Mouse (Mus musculus) MEL-GATA-1-ER (cell line): ENCODE measurements around the gene Ugt1a8.

Source experiments
- DNase-seq: peaks from one replicate; pipeline ENCODE4 v3.0.0-alpha.2; 2012; ENCODE audit warnings: low read depth; ENCODE audit errors: extremely low read depth

Ugt1a8 gene

DNA sequence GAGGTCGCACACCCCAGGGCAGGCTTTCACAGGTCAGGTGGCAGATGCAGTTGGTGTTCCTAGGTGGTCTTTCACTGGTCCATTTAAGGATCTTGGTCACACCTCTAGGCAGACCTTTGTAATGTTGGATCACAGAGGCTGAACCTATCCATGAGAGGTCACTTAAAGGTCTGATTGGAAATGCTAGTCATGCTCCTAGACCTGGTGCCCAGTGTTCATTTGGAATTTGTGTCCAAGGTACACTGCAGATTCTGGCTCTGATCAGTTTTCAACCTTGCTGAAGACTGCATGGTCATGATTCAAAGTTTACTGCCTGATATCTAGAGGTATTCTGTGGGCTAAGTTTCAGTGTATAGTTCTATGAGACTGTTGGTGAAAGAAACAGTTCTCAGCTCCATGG lies 92.0 kb downstream of the Ugt1a8 start:
- DNase-seq = no peak

DNA sequence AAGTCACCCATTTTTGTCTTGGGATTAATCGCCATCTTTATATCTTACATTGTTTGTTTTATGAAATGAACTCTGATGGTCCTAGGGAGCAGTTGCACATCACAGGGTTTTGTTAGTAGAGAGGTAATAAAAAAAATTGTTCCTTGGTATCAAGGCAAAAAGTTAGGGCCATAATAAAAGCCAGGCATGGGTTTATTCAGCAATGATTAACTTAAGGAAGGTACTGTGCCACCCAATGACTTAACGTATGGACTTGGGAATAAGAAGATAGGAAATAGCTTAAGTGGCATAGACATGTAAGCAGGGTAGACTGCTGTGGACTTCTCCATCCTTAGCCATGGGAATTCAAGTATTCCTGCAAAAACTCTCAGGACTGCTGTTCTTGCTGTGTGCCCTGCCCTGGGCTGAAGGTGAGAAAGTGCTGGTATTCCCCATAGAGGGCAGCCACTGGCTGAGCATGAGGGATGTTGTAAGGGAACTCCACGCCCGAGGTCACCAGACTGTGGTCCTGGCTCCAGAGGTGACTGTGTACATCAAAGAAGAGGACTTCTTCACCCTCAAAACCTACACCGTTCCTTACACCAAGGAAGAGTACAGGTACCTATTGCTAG lies 98.8 kb downstream of the Ugt1a8 start:
- DNase-seq = no peak

DNA sequence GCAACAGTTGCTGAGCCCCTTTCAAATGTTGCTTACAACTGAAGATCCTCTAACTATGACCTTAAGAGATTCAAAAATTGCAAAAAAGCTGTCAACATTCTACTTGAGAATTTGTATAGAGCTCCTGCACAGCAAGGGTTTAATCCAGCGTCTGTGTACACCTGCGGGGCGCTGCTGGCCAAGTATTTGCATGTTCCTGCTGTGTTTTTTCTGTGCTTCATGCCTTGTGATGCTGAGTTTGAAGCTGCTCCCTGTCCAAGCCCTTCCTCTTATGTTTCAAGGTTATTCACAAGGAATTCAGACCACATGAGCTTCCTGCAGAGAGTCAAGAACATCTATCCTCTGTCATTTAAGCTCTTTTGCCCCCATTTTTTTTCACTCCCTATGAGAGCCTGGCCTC lies 104.5 kb downstream of the Ugt1a8 start:
- no peak for DNase-seq

DNA sequence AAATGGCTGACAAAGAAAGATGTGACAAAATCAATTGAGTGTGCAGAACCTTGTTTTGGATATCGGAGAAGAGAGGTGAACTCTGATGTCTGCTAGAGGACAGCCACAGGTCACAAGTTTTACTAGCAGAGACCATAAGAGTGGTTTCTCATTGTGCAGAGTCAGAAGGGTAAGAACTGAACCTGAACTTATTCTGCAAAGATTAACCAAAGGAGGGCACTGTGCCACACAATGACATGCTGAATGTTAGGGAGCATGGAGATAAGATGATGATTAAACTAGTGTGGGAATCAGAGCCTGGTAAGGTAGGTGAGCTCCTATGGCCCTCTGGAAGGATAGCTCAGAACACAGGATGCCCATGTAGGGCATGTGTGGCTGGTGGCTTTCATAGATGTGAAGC lies 108.1 kb downstream of the Ugt1a8 start:
- DNase-seq = no peak

DNA sequence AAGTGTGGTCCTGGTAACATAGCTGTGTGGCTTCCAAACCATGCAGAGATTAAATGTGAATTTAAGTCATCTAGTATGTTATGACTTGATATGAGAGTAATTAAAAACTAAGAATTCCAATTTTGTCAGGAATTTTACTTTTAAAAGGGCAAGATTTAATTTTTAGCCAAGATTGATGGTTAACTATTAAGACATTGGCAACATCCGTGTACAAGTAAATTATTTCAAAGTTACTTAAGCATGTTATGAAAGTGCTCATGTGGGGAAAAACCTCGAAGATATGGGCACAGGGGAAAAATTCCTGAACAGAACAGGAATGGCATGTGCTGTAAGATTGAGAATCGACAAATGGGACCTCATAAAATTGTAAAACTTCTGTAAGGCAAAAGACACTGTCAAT lies 109.8 kb downstream of the Ugt1a8 start:
- no peak for DNase-seq

DNA sequence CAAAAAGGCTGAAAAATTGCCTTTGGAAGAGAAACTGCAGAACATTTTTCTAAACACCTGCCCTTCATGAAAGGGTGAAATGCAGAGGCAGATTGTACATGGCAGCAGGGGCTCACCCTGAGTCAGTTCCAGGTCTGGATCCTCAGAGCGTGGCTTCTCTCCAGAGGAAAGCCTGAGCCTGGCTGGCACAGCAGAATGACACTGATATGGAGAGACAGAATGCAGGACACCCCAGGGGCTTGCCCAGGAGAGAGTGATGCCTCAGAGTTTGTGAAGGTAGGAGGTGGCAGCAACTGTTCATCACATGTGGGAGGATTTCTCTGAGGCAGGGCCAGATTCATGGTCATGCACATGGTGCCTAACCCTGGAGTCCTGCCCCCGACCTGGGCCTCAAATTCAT lies 112.4 kb downstream of the Ugt1a8 start:
- DNase-seq = no peak

DNA sequence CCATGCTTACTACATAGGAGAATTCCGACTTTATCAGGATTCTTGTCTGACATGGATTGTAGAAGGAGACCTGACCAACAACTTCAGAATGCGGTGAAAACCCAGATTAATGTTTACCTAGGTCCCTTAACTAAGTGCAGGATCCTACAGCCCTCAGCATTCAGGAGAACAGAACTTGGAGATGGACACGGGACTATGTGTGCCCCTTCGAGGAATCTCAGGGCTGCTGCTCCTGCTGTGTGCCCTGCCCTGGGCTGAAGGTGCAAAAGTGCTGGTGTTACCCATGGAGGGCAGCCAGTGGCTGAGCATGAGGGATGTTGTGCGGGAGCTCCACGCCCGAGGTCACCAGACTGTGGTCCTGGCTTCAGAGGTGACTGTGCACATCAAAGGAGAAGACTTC lies 112.8 kb downstream of the Ugt1a8 start, which contains the start of gene Ugt1a2:
Ugt1a2 (plus strand) TSS at position 146 of the 400 bp plus-strand sequence.
- DNase-seq = no peak

DNA sequence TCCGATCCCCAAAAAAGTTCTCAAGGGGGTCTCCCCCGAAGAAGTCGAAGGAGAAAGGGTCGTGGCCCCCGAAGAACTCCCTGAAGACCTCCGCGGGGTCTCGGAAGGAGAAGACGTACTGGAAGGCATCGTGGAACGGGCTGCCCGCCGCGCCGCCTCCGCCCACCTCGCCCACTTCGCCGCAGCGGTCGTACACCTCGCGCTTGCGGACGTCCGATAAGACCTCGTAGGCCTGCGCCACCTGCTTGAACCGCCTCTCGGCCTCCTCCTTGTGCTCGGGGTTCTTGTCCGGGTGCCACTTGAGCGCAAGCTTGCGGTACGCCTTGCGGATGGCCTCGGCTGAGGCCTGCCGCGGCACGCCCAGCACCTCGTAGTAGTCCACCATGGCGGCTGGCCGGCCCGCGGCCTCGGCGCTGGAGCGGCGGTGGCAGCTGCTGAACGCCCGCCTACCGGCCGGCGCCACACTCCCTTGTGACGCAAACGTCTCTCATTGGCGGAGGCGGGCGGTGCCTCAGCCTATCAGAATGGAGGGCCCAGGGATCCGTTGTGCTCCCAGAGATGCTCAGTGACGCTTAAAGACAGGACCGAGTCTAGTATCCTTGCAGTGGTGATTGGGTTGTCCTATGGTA lies 117.8 kb downstream of the Ugt1a8 start, which contains the start of gene Dnajb3:
Dnajb3 (minus strand) TSS at position 489 of the 629 bp plus-strand sequence.
- no peak for DNase-seq

DNA sequence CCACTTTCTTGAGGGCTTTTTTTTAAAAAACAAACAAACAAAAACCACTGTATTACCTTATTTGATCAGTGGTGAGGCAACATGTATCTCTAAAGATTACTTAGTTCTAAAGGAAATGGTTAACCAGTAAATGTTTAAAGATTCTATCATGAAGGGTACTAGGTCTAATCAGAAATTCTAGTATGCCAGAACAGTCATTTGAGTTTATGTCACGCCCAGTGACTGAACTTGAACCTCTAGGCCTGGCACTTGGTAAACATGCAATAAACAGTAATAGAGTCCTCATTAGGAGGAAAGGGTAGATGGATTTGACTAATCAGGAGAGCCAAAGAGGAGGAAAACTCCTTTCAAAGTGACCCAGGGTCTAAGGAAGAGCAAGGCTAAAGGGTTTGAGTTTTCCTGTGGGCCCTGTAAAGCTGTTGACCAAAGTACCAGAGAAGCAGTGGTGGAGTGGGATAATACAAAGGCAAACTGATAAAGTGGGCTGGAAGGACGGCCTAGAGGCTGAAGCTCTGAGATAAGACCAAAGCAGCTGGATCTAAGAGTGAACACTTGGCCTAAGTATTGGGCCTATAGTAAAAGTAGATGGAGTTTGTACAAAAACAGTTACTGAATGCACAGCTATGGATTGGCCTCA lies 119.3 kb downstream of the Ugt1a8 start:
- peak; percentile 9 for DNase-seq

DNA sequence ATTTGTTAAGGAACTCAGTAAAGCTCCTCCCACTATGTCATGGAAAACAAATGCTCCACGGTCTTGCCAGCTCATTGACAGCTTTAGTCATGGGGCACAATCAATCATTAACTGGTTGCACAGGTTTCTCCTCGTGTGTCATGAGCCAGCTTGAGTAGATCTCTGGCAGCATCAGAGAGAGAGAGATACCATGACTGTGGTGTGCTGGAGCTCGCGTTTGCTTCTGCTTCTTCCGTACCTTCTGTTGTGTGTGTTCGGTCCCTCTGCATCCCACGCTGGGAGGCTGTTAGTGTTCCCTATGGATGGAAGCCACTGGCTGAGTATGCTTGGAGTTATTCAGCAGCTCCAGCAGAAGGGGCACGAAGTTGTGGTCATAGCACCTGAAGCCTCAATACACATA lies 124.2 kb downstream of the Ugt1a8 start, which contains the start of gene Ugt1a1:
Ugt1a1 (plus strand) TSS at position 148 of the 400 bp plus-strand sequence.
- DNase-seq = no peak

DNA sequence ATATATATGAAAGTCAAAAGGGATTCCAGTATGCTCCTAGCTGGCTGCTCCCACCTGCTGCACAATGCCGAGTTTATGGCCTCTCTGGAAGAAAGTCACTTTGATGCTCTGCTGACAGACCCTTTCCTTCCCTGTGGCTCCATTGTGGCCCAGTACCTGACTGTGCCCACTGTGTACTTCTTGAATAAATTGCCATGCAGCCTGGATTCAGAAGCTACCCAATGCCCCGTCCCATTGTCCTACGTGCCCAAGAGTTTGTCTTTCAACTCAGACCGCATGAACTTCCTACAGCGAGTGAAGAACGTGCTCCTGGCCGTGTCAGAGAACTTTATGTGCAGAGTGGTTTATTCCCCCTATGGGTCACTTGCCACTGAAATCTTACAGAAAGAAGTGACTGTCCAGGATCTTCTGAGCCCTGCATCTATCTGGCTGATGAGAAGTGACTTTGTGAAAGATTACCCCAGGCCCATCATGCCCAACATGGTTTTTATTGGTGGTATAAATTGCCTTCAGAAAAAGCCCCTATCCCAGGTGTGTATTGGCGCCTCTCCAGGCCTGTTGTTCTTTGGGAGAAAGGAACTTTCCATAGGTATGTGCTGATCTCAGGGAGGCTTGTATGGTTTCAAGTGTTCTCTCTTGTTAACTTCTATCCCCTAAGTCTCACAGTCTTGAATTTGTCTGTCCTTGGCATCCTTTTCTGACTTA lies 124.9 kb downstream of the Ugt1a8 start:
- DNase-seq = no peak

DNA sequence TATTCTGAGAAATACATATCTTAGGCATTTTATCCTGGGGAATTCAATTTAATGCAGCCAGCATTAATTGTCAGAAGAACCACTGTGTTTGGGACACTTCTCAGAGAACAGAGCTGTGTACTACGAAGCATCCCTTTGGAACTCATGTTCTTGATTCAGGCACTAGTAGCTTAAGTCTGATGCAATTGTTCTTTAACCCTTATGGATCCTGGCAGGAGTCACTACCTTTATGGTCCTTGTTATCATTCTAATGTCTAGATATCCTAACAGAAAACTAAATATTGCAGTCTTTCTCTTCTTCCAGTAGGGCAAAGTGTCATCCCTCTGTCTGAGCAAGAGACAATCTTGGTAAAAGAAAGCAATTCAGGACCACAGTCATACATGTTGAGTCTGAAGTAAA lies 125.4 kb downstream of the Ugt1a8 start:
- DNase-seq = no peak

DNA sequence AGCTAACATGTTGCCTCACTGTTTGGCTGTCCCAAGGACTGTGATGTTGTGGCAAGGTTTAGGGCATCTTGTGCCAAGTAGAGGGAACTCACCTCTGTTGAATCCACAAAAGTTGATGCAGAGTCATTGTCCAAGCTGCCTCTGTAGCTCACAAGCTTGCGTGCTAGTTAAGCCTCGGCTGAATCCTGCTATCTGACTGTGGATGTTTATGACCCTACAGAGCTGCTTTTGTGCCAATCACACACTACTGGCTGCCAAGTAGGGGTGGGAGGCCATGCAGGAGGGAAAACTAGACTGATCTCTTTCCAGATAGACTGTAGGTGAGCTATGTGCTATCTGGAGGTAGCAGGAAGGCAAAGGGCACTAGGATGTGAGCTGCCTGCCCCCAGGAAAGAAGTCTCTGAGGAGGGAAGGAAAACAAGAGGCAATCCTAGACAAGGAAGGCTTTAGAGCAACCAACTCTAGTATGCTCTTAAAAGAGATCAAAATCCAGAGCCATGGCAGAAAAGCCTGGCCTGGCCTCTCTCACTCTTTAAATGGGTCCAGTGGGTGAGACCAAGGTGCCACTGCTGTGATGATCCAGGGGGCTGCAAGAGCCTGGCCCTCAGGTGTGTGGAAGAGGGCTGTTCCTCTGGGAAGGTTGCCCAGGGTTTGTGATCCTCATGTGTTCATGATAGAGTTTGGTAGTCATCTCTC lies 126.3 kb downstream of the Ugt1a8 start:
- DNase-seq = no peak

DNA sequence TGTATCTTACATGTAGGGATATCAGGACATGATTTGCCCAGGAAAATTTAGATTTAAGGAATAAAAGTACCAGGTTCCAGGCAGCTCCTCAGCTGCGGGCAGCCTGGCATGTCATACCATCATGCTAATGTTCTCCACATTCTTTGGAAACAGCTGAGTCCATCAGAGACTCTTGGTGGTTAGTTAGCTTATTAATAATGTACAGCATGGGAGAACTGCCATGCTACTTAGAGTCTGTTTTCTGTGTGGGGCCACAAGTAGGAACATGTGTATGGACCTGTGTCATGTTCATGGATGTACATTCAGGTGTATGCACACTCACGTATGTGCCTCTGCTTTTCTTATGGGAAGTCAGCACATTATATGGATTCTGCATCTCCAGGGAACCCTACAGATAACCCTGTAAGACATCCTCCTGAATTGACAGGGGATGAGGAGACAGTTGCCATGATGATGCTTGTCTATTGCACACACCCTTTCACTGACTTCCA lies 126.9 kb downstream of the Ugt1a8 start:
- DNase-seq = no peak

DNA sequence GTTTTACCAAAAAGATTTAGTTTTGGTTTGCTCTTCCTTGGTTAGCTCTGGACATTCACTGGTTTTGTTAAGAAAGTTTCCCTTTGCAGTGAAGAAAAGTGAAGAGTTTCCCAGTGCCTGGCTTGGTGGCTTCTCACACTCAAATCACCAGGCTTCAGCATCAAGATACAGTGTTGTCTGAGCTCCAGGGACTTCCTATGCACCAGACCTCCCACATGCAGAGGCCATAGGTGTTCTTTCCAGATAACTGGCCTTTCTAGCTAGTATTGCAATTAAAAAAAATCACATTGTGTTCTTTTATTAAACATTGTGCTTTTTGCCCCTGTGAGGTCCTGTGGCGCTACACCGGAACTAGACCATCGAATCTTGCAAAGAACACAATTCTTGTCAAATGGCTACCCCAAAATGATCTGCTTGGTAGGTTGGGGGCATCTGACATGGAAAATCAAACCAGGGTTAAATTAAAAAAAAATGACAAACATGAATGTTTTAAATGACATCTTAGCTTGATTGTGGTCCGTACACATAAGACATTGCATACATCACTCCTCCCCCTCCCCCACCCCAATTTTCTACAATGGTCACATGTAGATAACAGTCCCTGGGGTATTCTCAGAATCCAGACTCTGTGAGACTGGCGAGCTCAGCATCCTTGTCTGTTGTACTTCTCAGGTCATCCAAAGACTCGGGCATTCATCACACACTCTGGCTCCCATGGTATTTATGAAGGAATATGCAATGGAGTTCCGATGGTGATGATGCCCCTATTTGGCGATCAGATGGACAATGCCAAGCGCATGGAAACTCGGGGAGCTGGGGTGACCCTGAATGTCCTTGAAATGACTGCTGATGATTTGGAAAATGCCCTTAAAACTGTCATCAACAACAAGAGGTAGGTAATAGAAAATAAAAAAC lies 128.1 kb downstream of the Ugt1a8 start:
- no peak for DNase-seq

DNA sequence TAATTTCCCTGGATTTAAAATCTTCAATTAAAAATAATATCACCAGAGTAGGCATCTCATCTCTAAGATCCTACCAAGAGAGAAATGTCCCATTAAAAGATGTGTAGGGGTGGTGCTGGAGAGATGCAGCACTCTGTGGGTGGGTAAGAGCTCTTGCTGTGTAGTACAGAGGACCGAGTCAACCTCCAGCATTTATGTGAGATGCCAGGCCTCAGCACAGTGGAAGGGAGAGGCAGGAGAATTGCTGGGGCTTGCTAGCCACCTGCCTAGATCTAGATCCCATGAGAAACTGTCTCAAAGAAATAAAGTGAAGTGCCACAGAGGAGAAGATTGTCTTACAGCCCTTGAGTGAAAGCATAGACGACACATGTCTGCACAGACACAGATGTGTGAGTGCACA lies 128.9 kb downstream of the Ugt1a8 start:
- no peak for DNase-seq

DNA sequence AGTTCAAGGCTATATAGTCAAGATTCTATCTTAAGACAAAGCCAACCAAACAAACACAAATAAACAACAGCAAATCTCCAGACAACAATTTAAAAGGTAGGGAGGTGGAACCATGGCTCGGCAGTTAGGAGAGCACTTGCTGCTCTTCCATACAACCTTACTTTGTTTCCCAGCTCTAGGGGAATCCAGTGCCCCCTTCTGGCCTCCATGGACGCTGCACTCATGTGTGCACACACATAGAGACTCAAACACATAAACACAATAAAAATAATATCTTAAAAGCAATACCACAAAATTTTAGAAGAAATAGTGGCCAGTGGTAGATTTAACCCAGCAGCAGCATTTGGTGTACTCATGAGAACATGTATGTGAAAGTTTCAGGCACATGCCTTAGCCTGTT lies 129.5 kb downstream of the Ugt1a8 start:
- no peak for DNase-seq

DNA sequence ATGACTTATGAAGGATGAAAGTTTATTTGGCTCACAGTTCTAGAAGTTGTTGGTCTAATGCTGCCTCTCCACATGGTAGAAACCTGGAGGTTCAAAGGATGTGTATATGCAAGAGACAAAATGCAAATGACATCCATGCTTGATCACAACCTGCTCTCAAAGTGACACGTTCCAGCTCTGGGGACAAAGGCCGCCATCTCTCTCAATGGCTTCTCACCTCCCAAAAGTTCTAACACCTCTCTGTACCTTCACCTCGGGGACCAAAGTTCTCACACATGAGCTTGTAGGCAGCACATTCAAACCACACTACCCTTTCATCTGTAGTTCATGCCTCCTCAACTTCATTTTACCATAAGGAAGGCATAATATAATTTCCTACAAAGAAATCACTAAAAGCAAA lies 130.0 kb downstream of the Ugt1a8 start:
- DNase-seq = no peak

DNA sequence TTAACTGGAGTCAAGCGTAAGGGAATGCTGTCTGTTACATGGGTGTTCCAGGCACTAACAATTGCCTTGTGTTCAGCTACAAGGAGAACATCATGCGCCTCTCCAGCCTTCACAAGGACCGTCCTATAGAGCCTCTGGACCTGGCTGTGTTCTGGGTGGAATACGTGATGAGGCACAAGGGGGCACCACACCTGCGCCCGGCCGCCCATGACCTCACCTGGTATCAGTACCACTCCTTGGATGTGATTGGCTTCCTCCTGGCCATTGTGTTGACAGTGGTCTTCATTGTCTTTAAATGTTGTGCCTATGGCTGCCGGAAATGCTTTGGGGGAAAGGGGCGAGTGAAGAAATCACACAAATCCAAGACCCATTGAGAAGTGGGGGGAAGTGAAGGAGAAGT lies 130.4 kb downstream of the Ugt1a8 start:
- DNase-seq = no peak

DNA sequence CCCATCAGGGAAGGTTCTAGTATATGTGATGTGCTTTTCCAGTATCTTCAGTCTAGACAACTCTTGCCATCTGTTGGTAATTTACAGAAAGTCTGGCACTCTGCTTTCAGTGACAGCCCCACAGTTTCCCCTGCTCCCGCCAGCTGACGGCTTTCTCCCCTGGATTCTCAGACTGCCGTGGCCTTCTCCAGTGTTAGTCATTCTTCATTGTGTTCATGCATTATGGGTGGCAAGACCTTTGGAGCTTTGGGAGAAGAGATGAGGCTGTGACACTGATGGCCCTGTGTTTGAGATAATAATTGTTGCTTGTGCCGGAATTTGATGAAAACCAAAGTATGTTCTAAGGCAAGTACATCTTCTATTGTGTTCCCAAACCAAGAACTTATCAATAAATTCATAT lies 131.0 kb downstream of the Ugt1a8 start:
- no peak for DNase-seq
